Mouse (Mus musculus) neural tube, embryonic 11.5 days (tissue): ENCODE results near the gene Thsd4. TPM values are rescaled to one million over a fixed set of nuclear protein-coding genes. Genes with fewer than 3 reads are reported as not detected.
A peak's percentile ranks its signal among the peaks of the same experiment; 100 is the strongest.

Experiments
- ATAC-seq: fragments of 200-750 bp; cut with Nextera tagmentation; 2 replicates; pipeline ENCODE4 v1.8.0; 2017; ENCODE audit warnings: moderate number of reproducible peaks, mild to moderate bottlenecking, moderate TSS enrichment, moderate library complexity; ENCODE audit not compliant: insufficient read depth, low FRiP score, low TSS enrichment
- DNase-seq: peaks from one replicate; pipeline ENCODE4 v3.0.0-alpha.2; 2015; ENCODE audit warnings: low spot score
- H3K27ac ChIP-seq: fragments of 300-500 bp; sonication (generic); 2 replicates; pipeline ENCODE4 v1.5.1; 2014; ENCODE audit warnings: low read depth, mild to moderate bottlenecking, low read length
- H3K27me3 ChIP-seq: fragments of 300-500 bp; sonication (generic); 2 replicates; pipeline ENCODE4 v1.6.1; 2014; ENCODE audit warnings: mild to moderate bottlenecking, low read length, mixed read lengths; ENCODE audit not compliant: control insufficient read depth, insufficient read depth
- H3K36me3 ChIP-seq: fragments of 300-500 bp; sonication (generic); 2 replicates; pipeline ENCODE4 v1.6.1; 2014; ENCODE audit warnings: mild to moderate bottlenecking, low read length, moderate library complexity, mixed read lengths; ENCODE audit not compliant: control insufficient read depth, insufficient read depth
- H3K4me1 ChIP-seq: fragments of 300-500 bp; sonication (generic); 2 replicates; pipeline ENCODE4 v1.6.1; 2014; ENCODE audit warnings: low read length, mixed read lengths; ENCODE audit not compliant: control insufficient read depth, insufficient read depth
- H3K4me2 ChIP-seq: fragments of 300-500 bp; sonication (generic); 2 replicates; pipeline ENCODE4 v1.6.1; 2014; ENCODE audit warnings: low read depth, mild to moderate bottlenecking, moderate library complexity
- H3K4me3 ChIP-seq: fragments of 300-500 bp; sonication (generic); 2 replicates; pipeline ENCODE4 v1.5.1; 2014; ENCODE audit warnings: low read depth, low read length
- H3K9ac ChIP-seq: fragments of 300-500 bp; sonication (generic); 2 replicates; pipeline ENCODE4 v1.6.1; 2014; ENCODE audit warnings: mild to moderate bottlenecking, low read length
- H3K9me3 ChIP-seq: fragments of 300-500 bp; sonication (generic); 2 replicates; pipeline ENCODE4 v1.6.1; 2016; ENCODE audit warnings: low read length; ENCODE audit not compliant: control insufficient read depth
- WGBS: fragments of 180-500 bp; shearing (Covaris S2); extraction: QIAGEN DNeasy Blood & Tissue Kit; methylation state at CpG from one replicate; pipeline ENCODE4 v1.1.7; 2014; 5-methylcytosine and 5-hydroxymethylcytosine counted together
- polyA plus RNA-seq: library from polyadenylated mRNA; unstranded; fragments of >200 nt; fragmentation: Nextera tagmentation; extraction: Ambion mirVana; gene quantifications from 2 replicates; pipeline ENCODE4 v1.2.1, GENCODE M21; 2014

The Thsd4 gene
- polyA plus RNA-seq, 1 experiment from 2014 or later = 5.4 TPM

GRCm38 (mm10) chr9:60414076-60414755 lies 107.6 kb downstream of the Thsd4 start:
- DNase-seq (no peak), ATAC-seq (no peak)
- Histone ChIP-seq H3K27me3 (no peaks in the 10 kb centered on the region), H3K4me1 (peaks cover 7% of the 10 kb centered on the region; the same call in 1 of the 2 replicates), H3K9me3 (no peaks in the 10 kb centered on the region), H3K27ac (no peak overlapping the region), H3K4me3 (no peak overlapping the region), H3K36me3 (no peaks in the 10 kb centered on the region), H3K4me2 (no peak overlapping the region), H3K9ac (no peak overlapping the region)
- WGBS = 27% methylated on average over 4 of the region's 4 CpGs

GRCm38 (mm10) chr9:60410872-60411635 lies 110.8 kb downstream of the Thsd4 start:
- H3K9me3 ChIP-seq = no peaks in the 10 kb centered on the region
- H3K27me3 ChIP-seq = no peaks in the 10 kb centered on the region
- ATAC-seq (no peak), DNase-seq (no peak)
- no peaks in the 10 kb centered on the region for H3K36me3 ChIP-seq
- H3K9ac ChIP-seq = no peak overlapping the region
- no peak overlapping the region for H3K4me3 ChIP-seq
- H3K27ac ChIP-seq = no peak overlapping the region
- H3K4me2 ChIP-seq = no peak overlapping the region
- H3K4me1 ChIP-seq = peaks cover 13% of the 10 kb centered on the region
- WGBS = 87% methylated on average over 17 of the region's 17 CpGs

- Histone ChIP-seq H3K9ac (no peak overlapping the region), H3K36me3 (no peaks in the 10 kb centered on the region), H3K27me3 (no peaks in the 10 kb centered on the region), H3K4me1 (peaks cover 9% of the 10 kb centered on the region; the same call in 1 of the 2 replicates), H3K4me3 (no peak overlapping the region), H3K4me2 (no peak overlapping the region), H3K27ac (no peak overlapping the region), H3K9me3 (no peaks in the 10 kb centered on the region)
- peak; percentile 21 for DNase-seq
- ATAC-seq = no peak
- WGBS = 38% methylated on average over 1 of the region's 1 CpGs
Measured at GRCm38 (mm10) chr9:60407374-60407773, 114.5 kb downstream of the Thsd4 start.

- H3K27me3 ChIP-seq = no peaks in the 10 kb centered on the region
- H3K4me2 ChIP-seq = no peak overlapping the region
- H3K27ac ChIP-seq = no peak overlapping the region
- no peak overlapping the region for H3K4me3 ChIP-seq
- peaks cover 9% of the 10 kb centered on the region; the same call in 1 of the 2 replicates for H3K4me1 ChIP-seq
- no peak for ATAC-seq
- no peak overlapping the region for H3K9ac ChIP-seq
- 28% methylated on average over 7 of the region's 7 CpGs for WGBS
- no peak for DNase-seq
- no peaks in the 10 kb centered on the region for H3K36me3 ChIP-seq
- no peaks in the 10 kb centered on the region for H3K9me3 ChIP-seq
Measured at GRCm38 (mm10) chr9:60405777-60406176, 116.1 kb downstream of the Thsd4 start.

- H3K36me3 ChIP-seq = no peaks in the 10 kb centered on the region
- DNase-seq = no peak
- H3K9me3 ChIP-seq = no peaks in the 10 kb centered on the region
- no peak overlapping the region for H3K4me3 ChIP-seq
- peaks cover 9% of the 10 kb centered on the region; the same call in 1 of the 2 replicates for H3K4me1 ChIP-seq
- no peaks in the 10 kb centered on the region for H3K27me3 ChIP-seq
- H3K27ac ChIP-seq = no peak overlapping the region
- 89% methylated on average over 6 of the region's 6 CpGs for WGBS
- ATAC-seq = no peak
- H3K4me2 ChIP-seq = no peak overlapping the region
- no peak overlapping the region for H3K9ac ChIP-seq
Measured at GRCm38 (mm10) chr9:60402681-60403080, 119.2 kb downstream of the Thsd4 start.

GRCm38 (mm10) chr9:60400001-60400400 lies 121.8 kb downstream of the Thsd4 start:
- Histone ChIP-seq H3K4me1 (no peaks in the 10 kb centered on the region), H3K36me3 (no peaks in the 10 kb centered on the region), H3K4me2 (no peak overlapping the region), H3K27ac (no peak overlapping the region), H3K9ac (no peak overlapping the region), H3K9me3 (no peaks in the 10 kb centered on the region), H3K4me3 (no peak overlapping the region), H3K27me3 (no peaks in the 10 kb centered on the region)
- DNase-seq (no peak), ATAC-seq (no peak)
- WGBS = 90% methylated on average over 8 of the region's 8 CpGs

GRCm38 (mm10) chr9:60398073-60398472 lies 123.8 kb downstream of the Thsd4 start:
- no peak for ATAC-seq
- no peaks in the 10 kb centered on the region for H3K9me3 ChIP-seq
- no peak overlapping the region for H3K27ac ChIP-seq
- H3K4me1 ChIP-seq = no peaks in the 10 kb centered on the region
- no peaks in the 10 kb centered on the region for H3K27me3 ChIP-seq
- no peak overlapping the region for H3K4me2 ChIP-seq
- no peaks in the 10 kb centered on the region for H3K36me3 ChIP-seq
- 36% methylated on average over 2 of the region's 2 CpGs for WGBS
- H3K4me3 ChIP-seq = no peak overlapping the region
- H3K9ac ChIP-seq = no peak overlapping the region
- peak; percentile 23 for DNase-seq

- ATAC-seq = no peak
- H3K27me3 ChIP-seq = no peaks in the 10 kb centered on the region
- H3K9me3 ChIP-seq = no peaks in the 10 kb centered on the region
- DNase-seq = no peak
- no peaks in the 10 kb centered on the region for H3K4me1 ChIP-seq
- 89% methylated on average over 3 of the region's 3 CpGs for WGBS
- H3K9ac ChIP-seq = no peak overlapping the region
- no peak overlapping the region for H3K4me2 ChIP-seq
- no peak overlapping the region for H3K4me3 ChIP-seq
- no peak overlapping the region for H3K27ac ChIP-seq
- H3K36me3 ChIP-seq = no peaks in the 10 kb centered on the region
Measured at GRCm38 (mm10) chr9:60396096-60396495, 125.8 kb downstream of the Thsd4 start.

- no peak for ATAC-seq
- no peak for DNase-seq
- 85% methylated on average over 4 of the region's 4 CpGs for whole genome bisulfite sequencing
- H3K27ac ChIP-seq = no peak overlapping the region
- H3K4me2 ChIP-seq = no peak overlapping the region
- H3K27me3 ChIP-seq = no peaks in the 10 kb centered on the region
- H3K4me1 ChIP-seq = no peaks in the 10 kb centered on the region
- no peaks in the 10 kb centered on the region for H3K36me3 ChIP-seq
- H3K9ac ChIP-seq = no peak overlapping the region
- H3K9me3 ChIP-seq = no peaks in the 10 kb centered on the region
- H3K4me3 ChIP-seq = no peak overlapping the region
Measured at GRCm38 (mm10) chr9:60392916-60393315, 128.9 kb downstream of the Thsd4 start.
